In the genomic region with DNA sequence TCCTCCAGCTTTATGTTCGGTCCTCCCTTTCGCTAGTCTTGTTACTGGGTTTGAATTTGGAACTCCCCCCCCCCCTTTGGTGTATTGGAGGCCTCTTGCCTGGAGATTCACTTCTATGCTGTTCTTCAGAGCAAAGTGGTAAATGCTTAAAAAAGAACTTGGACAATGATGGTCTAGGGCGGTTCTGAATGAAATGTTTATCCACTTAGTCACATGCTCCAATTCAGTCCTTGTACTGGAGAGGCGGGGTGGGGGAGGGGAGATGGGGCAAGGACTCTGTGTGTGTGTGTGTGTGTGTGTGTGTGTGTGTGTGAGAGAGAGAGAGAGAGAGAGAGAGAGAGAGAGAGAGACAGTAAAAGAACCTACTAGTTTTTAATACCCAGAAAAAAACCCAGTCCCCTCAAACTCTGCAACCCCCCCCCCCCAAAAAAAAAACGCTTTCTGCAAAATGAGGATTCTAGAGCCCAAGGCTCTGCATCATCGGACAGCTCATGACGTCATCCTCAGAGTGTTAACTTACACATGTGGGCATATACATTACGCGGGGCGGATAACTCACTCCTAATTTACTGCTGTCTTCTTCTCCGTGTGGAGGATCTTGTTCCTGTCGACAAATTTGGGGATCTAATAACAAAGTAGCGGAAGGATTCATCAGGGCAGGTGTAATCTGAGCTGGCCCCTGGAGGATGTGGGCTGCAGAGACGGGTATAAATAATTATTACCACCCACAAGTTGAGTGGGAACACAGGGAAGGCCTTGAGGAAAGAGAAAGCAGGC, we compare ENCODE assay signal across 11 mouse cellular contexts. TPM values are rescaled to one million over a fixed set of nuclear protein-coding genes. Genes with fewer than 3 reads are reported as not detected.
DNase-seq lines count a peak whose midpoint lies in the region; ATAC-seq lines count a peak whose summit lies in the region.
"Had no signal": no experiment of that assay in that cellular context is flagged by ENCODE, and none has a peak within 500 bp of the region (broad histone marks: within the 10 kb centered on the region; RNA-seq: fewer than 3 reads in every experiment).

No protein-coding gene starts in this region.

- peak; percentile 76 for ATAC-seq in kidney, embryonic 15.5 days (replicated peaks; ENCODE audit: low FRiP score)
- ATAC-seq in hindbrain, embryonic 15.5 days (ENCODE audit: low FRiP score, low read depth) = no peak
- no peak for ATAC-seq in neural tube, embryonic 12.5 days (ENCODE audit: low FRiP score, low read depth)
- no peak for ATAC-seq in monocyte, adult 5-6 weeks (replicated peaks; ENCODE audit: insufficient number of reproducible peaks, low FRiP score, low TSS enrichment, poor library complexity, severe bottlenecking)

- DNase-seq in kidney, adult 11 months = no peak
- DNase-seq in embryo, embryonic 10.5 days (ENCODE audit: low spot score) = peak; percentile 60
- no peak for DNase-seq in spleen, adult 18-20 months

- no peaks in the 10 kb centered on the region for H3K9me3 ChIP-seq in kidney, embryonic 15.5 days (replicated peaks)
- H3K9me3 ChIP-seq in hindbrain, embryonic 15.5 days = no peaks in the 10 kb centered on the region
- H3K9me3 ChIP-seq in neural tube, embryonic 12.5 days = peaks cover 7% of the 10 kb centered on the region; the same call in 1 of the 2 replicates

- WGBS in kidney, embryonic 15.5 days = 15% methylated on average over 14 of the region's 14 CpGs
- WGBS in hindbrain, embryonic 15.5 days = 57% methylated on average over 14 of the region's 14 CpGs
- WGBS in neural tube, embryonic 12.5 days = 34% methylated on average over 14 of the region's 14 CpGs

- H3K4me1 ChIP-seq in kidney, embryonic 15.5 days = peaks cover 81% of the 10 kb centered on the region
- peaks cover 19% of the 10 kb centered on the region for H3K4me1 ChIP-seq in hindbrain, embryonic 15.5 days (replicated peaks)
- H3K4me1 ChIP-seq in neural tube, embryonic 12.5 days = peaks cover 42% of the 10 kb centered on the region

- H3K36me3 ChIP-seq in kidney, embryonic 15.5 days = no peaks in the 10 kb centered on the region
- H3K36me3 ChIP-seq in hindbrain, embryonic 15.5 days = no peaks in the 10 kb centered on the region
- H3K36me3 ChIP-seq in neural tube, embryonic 12.5 days = no peaks in the 10 kb centered on the region

- peak overlapping the region; percentile 94 for H3K27ac ChIP-seq in kidney, embryonic 15.5 days
- 0 out of 2 replicates have a peak overlapping the region, but pooled peaks have one; percentile 12 for H3K27ac ChIP-seq in hindbrain, embryonic 15.5 days (replicated peaks)
- H3K27ac ChIP-seq in neural tube, embryonic 12.5 days = no peak overlapping the region
- H3K27ac ChIP-seq: layer of hippocampus, adult 2 months had no signal

- H3K4me3 ChIP-seq in kidney, embryonic 15.5 days (replicated peaks) = peak overlapping the region; percentile 26
- no peak overlapping the region for H3K4me3 ChIP-seq in hindbrain, embryonic 15.5 days
- H3K4me3 ChIP-seq in neural tube, embryonic 12.5 days = no peak overlapping the region
- H3K4me3 ChIP-seq: erythroblast, embryonic 14.5 days; layer of hippocampus, adult 2 months had no signal

- H3K9ac ChIP-seq in kidney, embryonic 15.5 days = no peak overlapping the region
- no peak overlapping the region for H3K9ac ChIP-seq in hindbrain, embryonic 15.5 days
- no peak overlapping the region for H3K9ac ChIP-seq in neural tube, embryonic 12.5 days

- H3K27me3 ChIP-seq in kidney, embryonic 15.5 days = 0 out of 2 replicates have a peak, but pooled peaks cover 3% of the 10 kb centered on the region
- H3K27me3 ChIP-seq in hindbrain, embryonic 15.5 days = no peaks in the 10 kb centered on the region
- H3K27me3 ChIP-seq in neural tube, embryonic 12.5 days (replicated peaks) = no peaks in the 10 kb centered on the region

- peak overlapping the region; percentile 58 for H3K4me2 ChIP-seq in kidney, embryonic 15.5 days
- peak overlapping the region; percentile 48; the same call in 1 of the 2 replicates for H3K4me2 ChIP-seq in hindbrain, embryonic 15.5 days
- H3K4me2 ChIP-seq in neural tube, embryonic 12.5 days (replicated peaks) = peak overlapping the region; percentile 61; the same call in 1 of the 2 replicates

RNA-seq across cellular contexts. Expression of gene Hoxb1, which starts 42.9 kb away (rescaled TPM):
- 0.27 and 0.35 TPM in 2 replicates for polyA plus RNA-seq in kidney, embryonic 15.5 days (2015; fragmentation: Nextera tagmentation; extraction: Ambion mirVana)
- 0.30 and 0.52 TPM in 2 replicates for polyA plus RNA-seq in hindbrain, embryonic 15.5 days (2015; fragmentation: Nextera tagmentation; extraction: Ambion mirVana)
- polyA plus RNA-seq in neural tube, embryonic 12.5 days (2016; fragmentation: Nextera tagmentation; extraction: Ambion mirVana) = 8.1 and 8.8 TPM in 2 replicates
- total RNA-seq in monocyte, adult 5-6 weeks (2017) = not detected in 3 replicates
- total RNA-seq: heart, adult 2 months; layer of hippocampus, adult 2 months; MEL had no signal
- polyA plus RNA-seq: erythroblast, embryonic 14.5 days; heart, adult 2 months had no signal

RNA-seq across cellular contexts. Expression of gene Skap1, which starts 56.0 kb away (rescaled TPM):
- polyA plus RNA-seq in kidney, embryonic 15.5 days (2015; fragmentation: Nextera tagmentation; extraction: Ambion mirVana) = 10.4 and 10.6 TPM in 2 replicates
- polyA plus RNA-seq in hindbrain, embryonic 15.5 days (2015; fragmentation: Nextera tagmentation; extraction: Ambion mirVana) = 6.1 and 6.5 TPM in 2 replicates
- 2.2 and 2.8 TPM in 2 replicates for polyA plus RNA-seq in neural tube, embryonic 12.5 days (2016; fragmentation: Nextera tagmentation; extraction: Ambion mirVana)
- total RNA-seq in monocyte, adult 5-6 weeks (2017) = 35.6 to 134 TPM (median 47.4 TPM) in 3 replicates
- total RNA-seq: MEL had no signal
- polyA plus RNA-seq: erythroblast, embryonic 14.5 days had no signal

RNA-seq across cellular contexts. Expression of gene Hoxb2, which starts 58.1 kb away (rescaled TPM):
- 45.7 and 45.9 TPM in 2 replicates for polyA plus RNA-seq in kidney, embryonic 15.5 days (2015; fragmentation: Nextera tagmentation; extraction: Ambion mirVana)
- 26.8 and 32.9 TPM in 2 replicates for polyA plus RNA-seq in hindbrain, embryonic 15.5 days (2015; fragmentation: Nextera tagmentation; extraction: Ambion mirVana)
- polyA plus RNA-seq in neural tube, embryonic 12.5 days (2016; fragmentation: Nextera tagmentation; extraction: Ambion mirVana) = 109 and 119 TPM in 2 replicates
- not detected in 3 replicates for total RNA-seq in monocyte, adult 5-6 weeks (2017)
- total RNA-seq: layer of hippocampus, adult 2 months; MEL had no signal
- polyA plus RNA-seq: erythroblast, embryonic 14.5 days had no signal
